Mouse (Mus musculus): Measurements from ENCODE around the gene Lrrc27. TPM values are rescaled to one million over a fixed set of nuclear protein-coding genes. Genes with fewer than 3 reads are reported as not detected.

Lrrc27 gene
- total RNA-seq, 2 experiments from 2014 or later: 4.6 to 5.0 TPM

- intact Hi-C loops (cut with DNase I): loop anchor here (5.0 kb wide), 1 partner anchor 47 kb away; no protein-coding TSS in a partner anchor
These were observed 17.0 kb downstream of the Lrrc27 start for GRCm38 (mm10) chr7:139229837-139230236.

GRCm38 (mm10) chr7:139230241-139230640 is 17.5 kb downstream of the Lrrc27 start:
- intact Hi-C loops (cut with DNase I): loop anchor here (5.0 kb wide), 1 partner anchor 47 kb away; no protein-coding TSS in a partner anchor

More at GRCm38 (mm10) chr7:139229837-139230236, 17.0 kb downstream of the Lrrc27 start:
- no peak for DNase-seq (ENCODE audit: extremely low spot score in 1 of 2, low spot score in 2 of 2)

GRCm38 (mm10) chr7:139233714-139234113 is 20.9 kb downstream of the Lrrc27 start:
- peak; percentile 72 to 89 for DNase-seq (ENCODE audit: extremely low spot score in 1 of 2, low spot score in 2 of 2)
- intact Hi-C loops (cut with DNase I): loop anchor here (2.0 to 5.0 kb wide), 2 partner anchors 44 to 65 kb away; no protein-coding TSS in a partner anchor

More at GRCm38 (mm10) chr7:139230241-139230640, 17.5 kb downstream of the Lrrc27 start:
- DNase-seq (ENCODE audit: extremely low spot score in 1 of 2, low spot score in 2 of 2): no peak

GRCm38 (mm10) chr7:139234426-139235188 is 21.8 kb downstream of the Lrrc27 start:
- intact Hi-C loops (cut with DNase I): loop anchor here (5.0 kb wide), 2 partner anchors 43 to 238 kb away; no protein-coding TSS in a partner anchor
- DNase-seq (ENCODE audit: extremely low spot score in 1 of 2, low spot score in 2 of 2): peak in 1 of 2 experiments; percentile 79

- no peak for DNase-seq (ENCODE audit: extremely low spot score in 1 of 2, low spot score in 2 of 2)
- intact Hi-C loops (cut with DNase I): loop anchor here (5.0 kb wide), 1 partner anchor 236 kb away; no protein-coding TSS in a partner anchor
These were observed 23.0 kb downstream of the Lrrc27 start for GRCm38 (mm10) chr7:139235651-139236358.

- DNase-seq (ENCODE audit: extremely low spot score in 1 of 2, low spot score in 2 of 2): no peak
- intact Hi-C loops (cut with DNase I): loop anchor here (5.0 kb wide), 1 partner anchor 233 kb away; no protein-coding TSS in a partner anchor
These were observed 26.6 kb downstream of the Lrrc27 start for GRCm38 (mm10) chr7:139239432-139239831.

- intact Hi-C loops (cut with DNase I): no loop called here
- no peak for DNase-seq (ENCODE audit: extremely low spot score in 1 of 2, low spot score in 2 of 2)
These were observed 33.3 kb downstream of the Lrrc27 start for GRCm38 (mm10) chr7:139246086-139246485.

- intact Hi-C loops (cut with DNase I): no loop called here
- DNase-seq (ENCODE audit: extremely low spot score in 1 of 2, low spot score in 2 of 2): peak in 1 of 2 experiments; percentile 56
These were observed 34.4 kb downstream of the Lrrc27 start for GRCm38 (mm10) chr7:139246931-139247880.

- DNase-seq (ENCODE audit: extremely low spot score in 1 of 2, low spot score in 2 of 2): peak in 1 of 2 experiments; percentile 88
- intact Hi-C loops (cut with DNase I): no loop called here
These were observed 35.3 kb downstream of the Lrrc27 start, which contains the start of gene Pwwp2b for GRCm38 (mm10) chr7:139247881-139248614. Pwwp2b (plus strand) TSS chr7:139248482.

- DNase-seq (ENCODE audit: extremely low spot score in 1 of 2, low spot score in 2 of 2): no peak
- intact Hi-C loops (cut with DNase I): no loop called here
These were observed 36.0 kb downstream of the Lrrc27 start for GRCm38 (mm10) chr7:139248615-139249405.

- intact Hi-C loops (cut with DNase I): no loop called here
- DNase-seq (ENCODE audit: extremely low spot score in 1 of 2, low spot score in 2 of 2): no peak
These were observed 36.8 kb downstream of the Lrrc27 start for GRCm38 (mm10) chr7:139249406-139250210.

- intact Hi-C loops (cut with DNase I): no loop called here
- peak in 1 of 2 experiments; percentile 83 for DNase-seq (ENCODE audit: extremely low spot score in 1 of 2, low spot score in 2 of 2)
These were observed 39.1 kb downstream of the Lrrc27 start for GRCm38 (mm10) chr7:139251881-139252301.

- no peak for DNase-seq (ENCODE audit: extremely low spot score in 1 of 2, low spot score in 2 of 2)
- intact Hi-C loops (cut with DNase I): no loop called here
These were observed 39.8 kb downstream of the Lrrc27 start for GRCm38 (mm10) chr7:139252566-139252965.

GRCm38 (mm10) chr7:139252986-139253385 is 40.2 kb downstream of the Lrrc27 start:
- intact Hi-C loops (cut with DNase I): no loop called here
- DNase-seq (ENCODE audit: extremely low spot score in 1 of 2, low spot score in 2 of 2): no peak

GRCm38 (mm10) chr7:139253462-139253861 is 40.7 kb downstream of the Lrrc27 start:
- DNase-seq (ENCODE audit: extremely low spot score in 1 of 2, low spot score in 2 of 2): no peak
- intact Hi-C loops (cut with DNase I): no loop called here

- no peak for DNase-seq (ENCODE audit: extremely low spot score in 1 of 2, low spot score in 2 of 2)
- intact Hi-C loops (cut with DNase I): no loop called here
These were observed 41.8 kb downstream of the Lrrc27 start for GRCm38 (mm10) chr7:139254626-139255025.
